Mouse (Mus musculus) left cerebral cortex, adult 2 months (tissue): ENCODE data around the gene Dtnbp1. TPM values are rescaled to one million over a fixed set of nuclear protein-coding genes. Genes with fewer than 3 reads are reported as not detected.

Source experiments
- DNase-seq, 2 experiments: peaks; one replicate each; pipeline ENCODE4 v3.0.0; 2021 to 2022; ENCODE audit warnings: low spot score in 2 of 2, mixed read lengths in 1 of 2; ENCODE audit errors: extremely low spot score in 1 of 2
- H3K27ac ChIP-seq: fragments of 200-600 bp; 2 replicates; pipeline ENCODE4 v1.8.1; 2022
- H3K4me3 ChIP-seq: fragments of 200-600 bp; 2 replicates; pipeline ENCODE4 v1.8.1; 2022
- CTCF ChIP-seq: fragments of 200-600 bp; IDR thresholded peaks from 2 replicates; pipeline ENCODE4 v1.8.1; 2022; ENCODE audit warnings: antibody characterized with exemption, mild to moderate bottlenecking, moderate library complexity
- intact Hi-C: fragments of 180-260 bp; cut with DNase I; formaldehyde crosslinking; loops from one replicate; pipeline ENCODE4 v1.15.1; 2025
- total RNA-seq, 2 experiments: library from RNA; stranded (reverse); gene quantifications; 2 replicates each; pipeline ENCODE4 v1.2.3; 2021

Dtnbp1 gene
- total RNA-seq, 2 experiments from 2014 or later = 90.1 to 93.8 TPM

GRCm38 (mm10) chr13:44960542-44961291 lies 41.2 kb downstream of the Dtnbp1 start:
- peak; percentile 10; the same call in 1 of the 2 replicates for TF ChIP-seq CTCF
- H3K27ac ChIP-seq = no peak overlapping the region
- H3K4me3 ChIP-seq = no peak overlapping the region
- no peak for DNase-seq
- intact Hi-C loops = no loop called here

DNA sequence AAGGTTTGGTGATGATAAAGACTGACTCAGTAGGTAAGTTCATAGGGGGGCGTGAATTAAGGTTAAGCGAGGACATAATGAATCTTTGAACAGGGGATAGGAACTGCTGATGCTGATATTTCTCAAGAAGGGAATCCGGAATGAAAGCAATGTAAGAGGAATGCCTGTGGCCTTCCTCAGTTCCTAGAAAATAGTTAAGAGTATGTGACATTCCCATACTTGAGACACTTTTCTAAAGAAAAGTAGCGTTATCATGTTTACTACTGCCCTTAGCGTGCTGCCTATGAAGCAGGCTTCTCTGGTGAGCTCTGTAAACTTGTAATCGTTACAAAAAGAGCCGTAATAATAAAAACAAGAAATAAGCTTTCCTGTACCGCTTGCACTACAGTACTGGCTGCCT lies 44.9 kb downstream of the Dtnbp1 start:
- intact Hi-C loops = no loop called here

GRCm38 (mm10) chr13:44955781-44956180 lies 46.2 kb downstream of the Dtnbp1 start:
- no peak overlapping the region for H3K4me3 ChIP-seq
- no peak for DNase-seq
- TF ChIP-seq CTCF = no peak
- intact Hi-C loops = no loop called here
- H3K27ac ChIP-seq = no peak overlapping the region

More for the DNA sequence above, 44.9 kb downstream of the Dtnbp1 start:
- no peak for DNase-seq
- TF ChIP-seq CTCF = no peak
- no peak overlapping the region for H3K4me3 ChIP-seq
- no peak overlapping the region for H3K27ac ChIP-seq

DNA sequence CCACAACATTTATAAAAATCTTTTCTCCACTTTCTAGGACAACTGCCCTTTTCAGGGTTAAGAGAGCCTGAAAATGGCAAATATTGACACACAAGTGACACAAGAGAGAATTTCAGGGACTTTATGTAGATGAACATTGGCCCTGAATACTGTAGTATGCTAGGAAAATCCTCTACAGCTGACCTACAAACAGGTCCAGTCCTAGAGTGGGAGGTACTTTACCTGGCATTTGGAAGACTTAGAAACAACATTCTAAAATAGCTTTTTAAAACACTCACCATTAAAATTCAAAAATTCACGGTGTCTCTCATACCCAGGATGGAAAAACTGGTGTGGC lies 47.7 kb downstream of the Dtnbp1 start:
- no peak overlapping the region for H3K4me3 ChIP-seq
- intact Hi-C loops = no loop called here
- no peak overlapping the region for H3K27ac ChIP-seq
- TF ChIP-seq CTCF = no peak
- DNase-seq = no peak

DNA sequence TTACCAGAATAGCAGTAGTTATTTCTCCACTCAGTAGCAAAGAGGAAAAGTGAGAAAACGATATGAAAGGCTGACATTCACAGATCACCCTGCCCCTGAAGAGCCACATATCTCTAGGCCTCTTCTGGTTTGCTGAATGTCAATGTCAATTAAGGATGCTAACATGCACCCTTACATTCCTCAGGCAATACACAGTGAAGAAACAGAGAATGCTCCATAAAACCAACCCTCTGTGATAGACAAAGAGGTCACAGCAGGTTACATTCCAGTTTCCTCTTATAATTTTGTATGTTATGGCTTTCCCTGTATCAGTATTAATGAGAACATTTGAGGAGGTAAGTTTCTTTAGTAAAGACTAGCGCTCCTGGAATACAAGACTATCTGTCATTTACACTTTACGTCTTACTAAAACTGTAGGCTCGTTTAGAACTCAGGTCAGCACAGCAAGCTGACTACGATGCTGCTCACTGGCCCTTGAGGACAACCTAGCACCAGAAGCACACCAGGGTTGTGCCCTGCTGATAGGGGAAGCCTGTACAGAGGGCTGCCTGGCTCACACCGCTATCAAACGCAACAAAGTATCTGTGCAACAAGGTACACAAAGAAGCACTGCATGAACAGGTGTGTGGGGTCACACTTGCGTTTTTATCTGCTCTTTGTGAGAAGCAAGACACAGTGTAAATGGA lies 48.3 kb downstream of the Dtnbp1 start:
- no peak for TF ChIP-seq CTCF
- Histone ChIP-seq H3K4me3 (no peak overlapping the region), H3K27ac (no peak overlapping the region)
- intact Hi-C loops = no loop called here
- DNase-seq = no peak

- DNase-seq = no peak
- intact Hi-C loops = no loop called here
These were observed 49.4 kb downstream of the Dtnbp1 start for GRCm38 (mm10) chr13:44952393-44953086.

DNA sequence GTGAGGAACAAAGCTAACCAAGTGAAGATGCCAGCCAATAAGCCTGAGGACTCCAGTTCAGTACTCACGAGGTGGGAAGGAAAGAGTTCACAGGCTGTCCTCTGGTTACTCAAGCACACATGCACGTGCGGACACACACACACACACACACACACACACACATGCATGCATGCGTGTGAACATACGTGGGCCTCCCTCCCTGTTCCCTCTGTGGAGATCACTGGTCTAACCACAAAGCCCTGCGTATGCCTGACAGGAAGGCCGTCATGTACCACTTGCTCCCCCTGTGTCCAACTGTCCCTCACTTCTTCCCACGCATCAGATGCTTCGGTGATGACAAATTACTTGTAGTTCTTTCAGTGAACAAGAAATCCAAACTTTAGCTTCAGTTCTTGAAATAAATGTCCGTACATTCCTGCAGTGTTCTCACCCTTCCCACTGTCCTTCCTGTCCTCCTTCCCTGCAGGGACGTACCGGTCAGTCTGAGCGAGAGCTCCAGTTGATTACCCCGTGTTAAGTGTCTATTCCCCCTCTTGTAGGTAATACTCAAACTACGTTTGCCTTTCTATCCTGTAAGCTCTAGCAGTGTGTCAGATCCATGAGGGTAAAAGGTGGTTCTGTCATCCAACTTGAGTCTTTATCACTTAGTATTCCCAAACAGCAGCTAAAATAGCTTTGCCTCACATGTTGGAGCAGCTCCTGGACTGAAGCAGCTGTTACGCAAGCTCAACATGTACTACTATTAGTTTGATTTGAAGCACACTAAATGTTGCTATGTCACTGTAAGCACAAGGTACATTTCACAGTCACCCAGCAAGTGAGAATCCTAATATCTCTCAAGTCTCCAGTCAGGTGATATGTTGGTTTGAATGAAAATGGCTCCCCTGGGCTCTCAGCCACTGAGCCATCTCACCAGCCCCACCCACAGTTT lies 53.4 kb downstream of the Dtnbp1 start:
- DNase-seq = peak in 1 of 2 experiments; percentile 42

More at GRCm38 (mm10) chr13:44952393-44953086, 49.4 kb downstream of the Dtnbp1 start:
- H3K27ac ChIP-seq = peak overlapping the region; percentile 69; the same call in 1 of the 2 replicates
- peak; percentile 19 for TF ChIP-seq CTCF
- H3K4me3 ChIP-seq = no peak overlapping the region

GRCm38 (mm10) chr13:44946880-44947635 lies 54.9 kb downstream of the Dtnbp1 start:
- TF ChIP-seq CTCF = no peak
- intact Hi-C loops = loop anchor here (5.0 kb wide), 1 partner anchor 875 kb away; no protein-coding TSS in a partner anchor
- peak overlapping the region; percentile 68 for H3K27ac ChIP-seq

More for the DNA sequence above, 53.4 kb downstream of the Dtnbp1 start:
- intact Hi-C loops = loop anchor here (5.0 kb wide), 1 partner anchor 876 kb away; no protein-coding TSS in a partner anchor
- no peak for TF ChIP-seq CTCF
- peak overlapping the region; percentile 68 for H3K27ac ChIP-seq
- no peak overlapping the region for H3K4me3 ChIP-seq

GRCm38 (mm10) chr13:44943618-44944017 lies 58.3 kb downstream of the Dtnbp1 start:
- intact Hi-C loops = no loop called here
- no peak for DNase-seq
- TF ChIP-seq CTCF = no peak
- H3K4me3 ChIP-seq = no peak overlapping the region
- no peak overlapping the region for H3K27ac ChIP-seq

More at GRCm38 (mm10) chr13:44946880-44947635, 54.9 kb downstream of the Dtnbp1 start:
- peak overlapping the region; percentile 45 for H3K4me3 ChIP-seq
- DNase-seq = no peak

- no peak overlapping the region for H3K27ac ChIP-seq
- TF ChIP-seq CTCF = no peak
- DNase-seq = no peak
- H3K4me3 ChIP-seq = no peak overlapping the region
- intact Hi-C loops = no loop called here
These were observed 62.5 kb downstream of the Dtnbp1 start for GRCm38 (mm10) chr13:44939326-44940035.
